Mouse (Mus musculus): Measurements from ENCODE around the gene Iqschfp. TPM values are rescaled to one million over a fixed set of nuclear protein-coding genes. Genes with fewer than 3 reads are reported as not detected.

Gene Iqschfp
- polyA plus RNA-seq, 1 experiment from 2014 or later = 4.7 TPM

- Histone ChIP-seq H3K4me1 (ENCODE audit: control insufficient read depth, insufficient read depth, low read length) (no peaks in the 10 kb centered on the region), H3K27ac (ENCODE audit: low read depth, low read length) (no peak overlapping the region), H3K4me2 (ENCODE audit: low read depth, low read length) (no peak overlapping the region), H3K9me3 (ENCODE audit: control insufficient read depth, low read length) (no peaks in the 10 kb centered on the region), H3K9ac (replicated peaks; ENCODE audit: low read depth, low read length) (no peak overlapping the region), H3K27me3 (ENCODE audit: control insufficient read depth, insufficient read depth, low read length) (no peaks in the 10 kb centered on the region), H3K36me3 (ENCODE audit: control insufficient read depth, insufficient read depth, low read length) (no peaks in the 10 kb centered on the region), H3K4me3 (ENCODE audit: low read depth, low read length) (no peak overlapping the region)
- no peak for ATAC-seq (ENCODE audit: low read depth)
- 92% methylated on average over 3 of the region's 3 CpGs for whole genome bisulfite sequencing
Measured at GRCm38 (mm10) chr3:68483517-68483916, 591.5 kb downstream of the Iqschfp start.

- WGBS = 87% methylated on average over 9 of the region's 9 CpGs
- H3K9me3 ChIP-seq (ENCODE audit: control insufficient read depth, low read length) = no peaks in the 10 kb centered on the region
- ATAC-seq (ENCODE audit: low read depth) = no peak
- H3K9ac ChIP-seq (replicated peaks; ENCODE audit: low read depth, low read length) = no peak overlapping the region
- no peaks in the 10 kb centered on the region for H3K36me3 ChIP-seq (ENCODE audit: control insufficient read depth, insufficient read depth, low read length)
- H3K4me3 ChIP-seq (ENCODE audit: low read depth, low read length) = no peak overlapping the region
- no peaks in the 10 kb centered on the region for H3K4me1 ChIP-seq (ENCODE audit: control insufficient read depth, insufficient read depth, low read length)
- H3K27ac ChIP-seq (ENCODE audit: low read depth, low read length) = no peak overlapping the region
- no peaks in the 10 kb centered on the region for H3K27me3 ChIP-seq (ENCODE audit: control insufficient read depth, insufficient read depth, low read length)
- H3K4me2 ChIP-seq (ENCODE audit: low read depth, low read length) = no peak overlapping the region
Measured at GRCm38 (mm10) chr3:68484021-68484420, 592.0 kb downstream of the Iqschfp start.

GRCm38 (mm10) chr3:68484561-68484960, 592.5 kb downstream of the Iqschfp start:
- Histone ChIP-seq H3K4me1 (ENCODE audit: control insufficient read depth, insufficient read depth, low read length) (no peaks in the 10 kb centered on the region), H3K27me3 (ENCODE audit: control insufficient read depth, insufficient read depth, low read length) (no peaks in the 10 kb centered on the region), H3K9me3 (ENCODE audit: control insufficient read depth, low read length) (no peaks in the 10 kb centered on the region), H3K9ac (replicated peaks; ENCODE audit: low read depth, low read length) (no peak overlapping the region), H3K4me3 (ENCODE audit: low read depth, low read length) (no peak overlapping the region), H3K36me3 (ENCODE audit: control insufficient read depth, insufficient read depth, low read length) (no peaks in the 10 kb centered on the region), H3K4me2 (ENCODE audit: low read depth, low read length) (no peak overlapping the region), H3K27ac (ENCODE audit: low read depth, low read length) (no peak overlapping the region)
- 85% methylated on average over 4 of the region's 4 CpGs for whole genome bisulfite sequencing
- ATAC-seq (ENCODE audit: low read depth) = no peak

GRCm38 (mm10) chr3:68487621-68488020, 595.6 kb downstream of the Iqschfp start:
- 37% methylated on average over 1 of the region's 1 CpGs for WGBS
- Histone ChIP-seq H3K9me3 (ENCODE audit: control insufficient read depth, low read length) (no peaks in the 10 kb centered on the region), H3K9ac (replicated peaks; ENCODE audit: low read depth, low read length) (no peak overlapping the region), H3K36me3 (ENCODE audit: control insufficient read depth, insufficient read depth, low read length) (no peaks in the 10 kb centered on the region), H3K27ac (ENCODE audit: low read depth, low read length) (no peak overlapping the region), H3K4me3 (ENCODE audit: low read depth, low read length) (no peak overlapping the region), H3K4me2 (ENCODE audit: low read depth, low read length) (no peak overlapping the region), H3K4me1 (ENCODE audit: control insufficient read depth, insufficient read depth, low read length) (no peaks in the 10 kb centered on the region), H3K27me3 (ENCODE audit: control insufficient read depth, insufficient read depth, low read length) (no peaks in the 10 kb centered on the region)
- ATAC-seq (ENCODE audit: low read depth) = no peak

GRCm38 (mm10) chr3:68488316-68488715, 596.3 kb downstream of the Iqschfp start:
- Histone ChIP-seq H3K4me2 (ENCODE audit: low read depth, low read length) (no peak overlapping the region), H3K4me1 (ENCODE audit: control insufficient read depth, insufficient read depth, low read length) (0 out of 2 replicates have a peak, but pooled peaks cover 3% of the 10 kb centered on the region), H3K9ac (replicated peaks; ENCODE audit: low read depth, low read length) (no peak overlapping the region), H3K9me3 (ENCODE audit: control insufficient read depth, low read length) (no peaks in the 10 kb centered on the region), H3K27me3 (ENCODE audit: control insufficient read depth, insufficient read depth, low read length) (no peaks in the 10 kb centered on the region), H3K27ac (ENCODE audit: low read depth, low read length) (no peak overlapping the region), H3K4me3 (ENCODE audit: low read depth, low read length) (no peak overlapping the region), H3K36me3 (ENCODE audit: control insufficient read depth, insufficient read depth, low read length) (no peaks in the 10 kb centered on the region)
- ATAC-seq (ENCODE audit: low read depth) = no peak
- WGBS = 37% methylated on average over 5 of the region's 5 CpGs

- Histone ChIP-seq H3K27me3 (ENCODE audit: control insufficient read depth, insufficient read depth, low read length) (no peaks in the 10 kb centered on the region), H3K4me3 (ENCODE audit: low read depth, low read length) (no peak overlapping the region), H3K36me3 (ENCODE audit: control insufficient read depth, insufficient read depth, low read length) (no peaks in the 10 kb centered on the region), H3K4me1 (ENCODE audit: control insufficient read depth, insufficient read depth, low read length) (0 out of 2 replicates have a peak, but pooled peaks cover 9% of the 10 kb centered on the region), H3K9me3 (ENCODE audit: control insufficient read depth, low read length) (no peaks in the 10 kb centered on the region), H3K27ac (ENCODE audit: low read depth, low read length) (no peak overlapping the region), H3K4me2 (ENCODE audit: low read depth, low read length) (no peak overlapping the region), H3K9ac (replicated peaks; ENCODE audit: low read depth, low read length) (no peak overlapping the region)
- 73% methylated on average over 6 of the region's 6 CpGs for WGBS
- no peak for ATAC-seq (ENCODE audit: low read depth)
Measured at GRCm38 (mm10) chr3:68491516-68491915, 599.5 kb downstream of the Iqschfp start.

- H3K4me3 ChIP-seq (ENCODE audit: low read depth, low read length) = no peak overlapping the region
- H3K9me3 ChIP-seq (ENCODE audit: control insufficient read depth, low read length) = no peaks in the 10 kb centered on the region
- H3K9ac ChIP-seq (replicated peaks; ENCODE audit: low read depth, low read length) = no peak overlapping the region
- WGBS = 76% methylated on average over 1 of the region's 1 CpGs
- 0 out of 2 replicates have a peak, but pooled peaks cover 9% of the 10 kb centered on the region for H3K4me1 ChIP-seq (ENCODE audit: control insufficient read depth, insufficient read depth, low read length)
- peak overlapping the region; percentile 7; the same call in 1 of the 2 replicates for H3K27ac ChIP-seq (ENCODE audit: low read depth, low read length)
- H3K4me2 ChIP-seq (ENCODE audit: low read depth, low read length) = no peak overlapping the region
- H3K27me3 ChIP-seq (ENCODE audit: control insufficient read depth, insufficient read depth, low read length) = no peaks in the 10 kb centered on the region
- no peaks in the 10 kb centered on the region for H3K36me3 ChIP-seq (ENCODE audit: control insufficient read depth, insufficient read depth, low read length)
- ATAC-seq (ENCODE audit: low read depth) = no peak
Measured at GRCm38 (mm10) chr3:68492066-68492465, 600.0 kb downstream of the Iqschfp start.

GRCm38 (mm10) chr3:68492513-68492912, 600.5 kb downstream of the Iqschfp start:
- ATAC-seq (ENCODE audit: low read depth) = no peak
- Histone ChIP-seq H3K4me2 (ENCODE audit: low read depth, low read length) (peak overlapping the region; percentile 91), H3K9ac (replicated peaks; ENCODE audit: low read depth, low read length) (no peak overlapping the region), H3K4me3 (ENCODE audit: low read depth, low read length) (no peak overlapping the region), H3K27ac (ENCODE audit: low read depth, low read length) (peak overlapping the region; percentile 23; the same call in 1 of the 2 replicates), H3K36me3 (ENCODE audit: control insufficient read depth, insufficient read depth, low read length) (no peaks in the 10 kb centered on the region), H3K4me1 (ENCODE audit: control insufficient read depth, insufficient read depth, low read length) (0 out of 2 replicates have a peak, but pooled peaks cover 9% of the 10 kb centered on the region), H3K9me3 (ENCODE audit: control insufficient read depth, low read length) (no peaks in the 10 kb centered on the region), H3K27me3 (ENCODE audit: control insufficient read depth, insufficient read depth, low read length) (no peaks in the 10 kb centered on the region)
- 34% methylated on average over 3 of the region's 3 CpGs for WGBS

- Histone ChIP-seq H3K9me3 (ENCODE audit: control insufficient read depth, low read length) (no peaks in the 10 kb centered on the region), H3K36me3 (ENCODE audit: control insufficient read depth, insufficient read depth, low read length) (no peaks in the 10 kb centered on the region), H3K4me1 (ENCODE audit: control insufficient read depth, insufficient read depth, low read length) (0 out of 2 replicates have a peak, but pooled peaks cover 9% of the 10 kb centered on the region), H3K27me3 (ENCODE audit: control insufficient read depth, insufficient read depth, low read length) (no peaks in the 10 kb centered on the region), H3K4me3 (ENCODE audit: low read depth, low read length) (peak overlapping the region; percentile 72), H3K9ac (replicated peaks; ENCODE audit: low read depth, low read length) (peak overlapping the region; percentile 71), H3K27ac (ENCODE audit: low read depth, low read length) (peak overlapping the region; percentile 81), H3K4me2 (ENCODE audit: low read depth, low read length) (peak overlapping the region; percentile 91)
- WGBS = 0% methylated on average over 12 of the region's 12 CpGs
- peak; percentile 0; the same call in 1 of the 2 replicates for ATAC-seq (ENCODE audit: low read depth)
Measured at GRCm38 (mm10) chr3:68493170-68493585, 601.1 kb downstream of the Iqschfp start.

Measured in neural tube, embryonic 14.5 days (tissue).